Mouse (Mus musculus) cerebellum, postnatal 10 days (tissue): ENCODE measurements around the gene Srbd1.

Experiments used
- DNase-seq, 2 experiments: peaks; one replicate each; pipeline ENCODE4 v3.0.0; 2021; ENCODE audit warnings: mixed read lengths in 2 of 2

The Srbd1 gene

GRCm38 (mm10) chr17:86145079-86145951 is at the start of gene Srbd1:
Gene Srbd1, minus strand, starts transcription at chr17:86145175.
- peak; percentile 96 to 97 for DNase-seq

GRCm38 (mm10) chr17:86193979-86194378 is 49.0 kb upstream of the Srbd1 start:
- DNase-seq = no peak

GRCm38 (mm10) chr17:86187777-86188176 is 42.8 kb upstream of the Srbd1 start:
- no peak for DNase-seq

GRCm38 (mm10) chr17:86185584-86185983 is 40.6 kb upstream of the Srbd1 start:
- DNase-seq = no peak

GRCm38 (mm10) chr17:86184552-86185209 is 39.7 kb upstream of the Srbd1 start:
- no peak for DNase-seq

- DNase-seq = peak in 1 of 2 experiments; percentile 45
These were observed 38.8 kb upstream of the Srbd1 start for GRCm38 (mm10) chr17:86183788-86184187.

- no peak for DNase-seq
These were observed 31.7 kb upstream of the Srbd1 start for GRCm38 (mm10) chr17:86176722-86177121.

- no peak for DNase-seq
These were observed 30.5 kb upstream of the Srbd1 start for GRCm38 (mm10) chr17:86175516-86175915.

GRCm38 (mm10) chr17:86170164-86170958 is 25.4 kb upstream of the Srbd1 start:
- DNase-seq = peak; percentile 37 to 43

GRCm38 (mm10) chr17:86169092-86169491 is 24.1 kb upstream of the Srbd1 start:
- peak in 1 of 2 experiments; percentile 37 for DNase-seq

GRCm38 (mm10) chr17:86168231-86168981 is 23.4 kb upstream of the Srbd1 start:
- peak; percentile 73 for DNase-seq

- peak; percentile 90 to 93 for DNase-seq
These were observed 22.6 kb upstream of the Srbd1 start, which contains the start of gene Prkce for GRCm38 (mm10) chr17:86167320-86168230. Gene Prkce, plus strand, starts transcription at chr17:86167785.

GRCm38 (mm10) chr17:86166567-86167319 is 21.8 kb upstream of the Srbd1 start:
- peak; percentile 84 to 90 for DNase-seq

GRCm38 (mm10) chr17:86166051-86166566 is 21.1 kb upstream of the Srbd1 start:
- no peak for DNase-seq

GRCm38 (mm10) chr17:86164416-86164815 is 19.4 kb upstream of the Srbd1 start:
- DNase-seq = no peak

GRCm38 (mm10) chr17:86162672-86163071 is 17.7 kb upstream of the Srbd1 start:
- peak; percentile 49 to 55 for DNase-seq

GRCm38 (mm10) chr17:86156999-86157398 is 12.0 kb upstream of the Srbd1 start:
- DNase-seq = no peak

GRCm38 (mm10) chr17:86150867-86151348 is 5.9 kb upstream of the Srbd1 start:
- DNase-seq = peak; percentile 76 to 83

- no peak for DNase-seq
These were observed 4.8 kb upstream of the Srbd1 start for GRCm38 (mm10) chr17:86149726-86150125.

- peak in 1 of 2 experiments; percentile 36 for DNase-seq
These were observed 367 bp downstream of the Srbd1 start for GRCm38 (mm10) chr17:86144537-86145078.
